Mouse (Mus musculus): ENCODE results near the gene Olfr91.

DNA sequence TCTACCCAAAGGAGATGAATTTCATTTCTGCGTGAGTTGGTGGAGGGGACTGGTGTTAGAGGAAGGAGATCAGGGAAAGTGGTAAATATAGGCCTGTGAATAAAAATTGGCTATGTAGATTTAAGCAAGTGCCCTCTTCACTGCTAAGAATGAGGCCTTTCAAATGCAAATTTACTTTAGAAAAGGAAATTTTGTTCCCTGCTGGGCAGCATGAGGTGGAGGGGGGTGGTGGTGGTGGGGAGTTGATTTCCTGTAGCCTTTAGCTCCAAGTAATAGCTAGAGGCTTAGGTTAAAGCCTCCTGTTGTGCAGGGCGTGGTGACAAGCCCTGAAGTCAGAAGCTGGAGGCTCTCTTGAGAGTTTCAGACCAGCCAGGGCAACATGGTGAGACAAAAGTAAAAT is 19.1 kb downstream of the Olfr91 start:
- no peak for TF ChIP-seq CTCF (IDR thresholded peaks at IDR 0.05; ENCODE audit: insufficient read depth, low read length)
- no peak for TF ChIP-seq POLR2A (IDR thresholded peaks at IDR 0.05; ENCODE audit: borderline replicate concordance, extremely low read depth, low read depth, low read length)

All from lung, adult 2 months (tissue).